Mouse (Mus musculus) mouse embryonic stem cell (cell line): ENCODE data around the gene Wdhd1.

ENCODE experiments used
- in situ Hi-C, 2 experiments: fragments of 300-500 bp; cut with MboI; formaldehyde crosslinking; loops; 1 replicate in 1 of 2; 3 replicates in 1 of 2; pipeline ENCODE4 v1.14.3; 2019 to 2020; ENCODE audit warnings: low sequenced_read_pairs in 2 of 2, low pct_unique_long_range_greater_than_20kb in 1 of 2, mixed read lengths in 1 of 2; ENCODE audit not compliant: unreplicated experiment in 1 of 2

Wdhd1 gene

GRCm38 (mm10) chr14:47196711-47197110 is 79.9 kb downstream of the Wdhd1 start:
- in situ Hi-C loops = no loop called here

GRCm38 (mm10) chr14:47194096-47194495 is 82.6 kb downstream of the Wdhd1 start:
- in situ Hi-C loops = no loop called here

- in situ Hi-C loops = no loop called here
These were observed 83.2 kb downstream of the Wdhd1 start for GRCm38 (mm10) chr14:47193506-47193905.

- in situ Hi-C loops = no loop called here
These were observed 84.8 kb downstream of the Wdhd1 start for GRCm38 (mm10) chr14:47191861-47192260.
